Mouse (Mus musculus): ENCODE measurements around the gene Slamf9. TPM values are rescaled to one million over a fixed set of nuclear protein-coding genes. Genes with fewer than 3 reads are reported as not detected.

Gene Slamf9
- 0.95 and 1.3 TPM in 2 replicates for polyA plus RNA-seq (2016; fragmentation: Nextera tagmentation; extraction: Ambion mirVana)

DNA sequence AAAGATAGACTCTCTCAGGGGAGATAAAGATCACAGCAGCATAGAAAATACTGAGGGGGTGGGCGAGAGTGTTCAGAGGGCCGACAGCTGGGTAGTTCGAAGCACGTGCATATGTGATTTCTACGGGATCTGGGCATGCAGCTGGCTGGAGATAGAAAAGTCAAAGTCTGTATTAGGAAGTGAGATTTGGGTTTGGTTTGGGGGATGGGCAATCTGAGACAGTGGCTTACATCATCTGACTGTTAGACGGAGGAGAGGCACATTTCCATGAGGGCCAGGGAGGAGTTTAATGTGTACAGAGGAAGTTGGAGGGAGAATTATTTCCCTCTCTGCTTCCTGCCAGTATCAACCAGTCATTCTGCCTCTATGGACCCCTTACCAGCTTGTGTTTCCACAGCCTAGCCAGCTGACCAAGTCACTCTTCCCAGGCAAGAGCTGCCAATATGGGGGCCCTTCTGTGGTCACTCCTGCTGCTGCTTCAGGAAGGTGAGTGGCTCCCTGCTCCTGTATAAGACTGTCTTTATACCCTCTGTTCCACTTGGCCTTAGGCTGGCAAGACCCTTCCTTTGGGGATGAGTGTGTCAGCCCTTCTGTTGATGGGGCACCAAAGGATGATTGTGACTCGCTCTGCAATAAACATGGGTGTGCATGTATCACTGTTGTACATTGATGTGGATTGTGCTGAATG lies at the start of gene Slamf9:
TSS of gene Slamf9 (plus strand) at position 305 of the 688 bp plus-strand sequence.
- peak; percentile 39; the same call in 1 of the 2 replicates for ATAC-seq (ENCODE audit: insufficient number of reproducible peaks, low FRiP score)
- 56% methylated on average over 7 of the region's 7 CpGs for WGBS

DNA sequence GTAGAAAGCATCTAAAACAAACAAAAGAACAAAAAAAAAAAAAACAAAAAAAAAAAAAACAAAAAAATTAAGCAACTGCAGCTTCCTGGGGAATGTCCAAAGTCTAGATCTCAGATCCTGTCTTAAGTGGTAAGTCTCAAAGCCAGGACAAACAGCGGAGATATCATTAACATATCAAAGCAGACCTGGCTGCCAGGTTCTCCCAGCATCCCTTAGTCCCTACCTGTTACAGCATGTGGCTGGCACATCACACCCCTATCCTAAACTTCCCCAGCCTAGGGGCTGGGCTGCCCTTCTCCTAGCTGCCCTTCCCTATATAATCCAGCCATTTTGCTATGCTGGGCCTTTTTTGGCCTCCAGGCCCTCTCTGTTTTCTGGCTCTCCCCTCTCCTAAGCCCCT lies 48.7 kb upstream of the Slamf9 start:
- H3K4me3 ChIP-seq, result no peak overlapping the region
- H3K36me3 ChIP-seq, result no peaks in the 10 kb centered on the region
- H3K4me1 ChIP-seq (replicated peaks), result peaks cover 7% of the 10 kb centered on the region
- H3K27ac ChIP-seq (ENCODE audit: poor library complexity, severe bottlenecking), result no peak overlapping the region
- 65% methylated on average over 1 of the region's 1 CpGs for WGBS
- no peaks in the 10 kb centered on the region for H3K9me3 ChIP-seq (replicated peaks)
- no peaks in the 10 kb centered on the region for H3K27me3 ChIP-seq (replicated peaks)
- no peak overlapping the region for H3K4me2 ChIP-seq
- ATAC-seq (ENCODE audit: insufficient number of reproducible peaks, low FRiP score), result no peak
- no peak overlapping the region for H3K9ac ChIP-seq

More for the DNA sequence above, at the start of gene Slamf9:
- Histone ChIP-seq H3K4me1 (replicated peaks) (peaks cover 10% of the 10 kb centered on the region), H3K27me3 (replicated peaks) (no peaks in the 10 kb centered on the region), H3K4me2 (no peak within 1 kb of the TSS), H3K9me3 (replicated peaks) (no peaks in the 10 kb centered on the region), H3K9ac (no peak within 1 kb of the TSS), H3K4me3 (no peak within 1 kb of the TSS), H3K27ac (ENCODE audit: poor library complexity, severe bottlenecking) (0 out of 2 replicates have a peak within 1 kb of the TSS, but pooled peaks have one; percentile 25), H3K36me3 (no peaks in the 10 kb centered on the region)

DNA sequence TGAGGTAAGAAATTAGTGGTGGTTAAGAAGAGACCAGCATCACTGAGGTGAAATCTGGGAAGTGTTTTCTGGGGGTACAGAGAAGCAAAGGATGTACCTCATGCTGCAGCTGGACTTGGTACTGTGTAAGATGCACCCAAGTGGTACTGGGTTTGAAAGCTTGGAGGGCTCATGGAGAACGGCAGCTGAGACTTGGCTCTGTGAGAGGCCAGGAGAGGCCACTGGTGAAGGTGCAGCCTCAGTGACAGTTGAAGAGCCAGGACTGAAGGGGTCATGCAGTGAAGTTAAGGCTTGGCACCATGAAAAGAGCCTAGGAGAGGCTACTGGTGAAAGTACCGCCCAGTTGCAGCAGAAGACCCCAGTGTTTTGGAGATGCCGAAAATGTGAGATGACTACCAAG lies 47.3 kb upstream of the Slamf9 start:
- Histone ChIP-seq H3K4me3 (no peak overlapping the region), H3K27ac (ENCODE audit: poor library complexity, severe bottlenecking) (no peak overlapping the region), H3K4me1 (replicated peaks) (peaks cover 21% of the 10 kb centered on the region), H3K9ac (no peak overlapping the region), H3K4me2 (no peak overlapping the region), H3K9me3 (replicated peaks) (no peaks in the 10 kb centered on the region), H3K27me3 (replicated peaks) (no peaks in the 10 kb centered on the region), H3K36me3 (no peaks in the 10 kb centered on the region)
- WGBS, result 81% methylated on average over 3 of the region's 3 CpGs
- ATAC-seq (ENCODE audit: insufficient number of reproducible peaks, low FRiP score), result no peak

DNA sequence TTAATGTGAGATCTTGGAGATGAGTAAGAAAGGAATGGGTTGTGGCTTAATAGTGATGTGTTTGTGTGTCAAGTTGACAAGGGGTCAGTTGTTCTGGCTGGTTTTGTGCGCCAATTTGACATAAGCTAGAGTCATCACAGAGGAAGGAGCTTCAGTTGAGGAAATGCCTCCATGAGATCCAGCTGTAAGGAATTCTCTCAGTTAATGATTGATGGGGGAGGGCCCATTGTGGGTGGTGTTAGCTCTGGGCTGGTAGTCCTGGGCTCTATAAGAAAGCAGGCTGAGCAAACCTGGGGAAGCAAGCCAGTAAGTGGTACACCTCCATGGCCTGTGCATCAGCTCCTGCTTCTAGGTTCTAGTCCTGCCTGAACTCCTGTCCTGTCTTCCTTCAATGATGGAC lies 46.5 kb upstream of the Slamf9 start:
- no peaks in the 10 kb centered on the region for H3K27me3 ChIP-seq (replicated peaks)
- WGBS, result 76% methylated on average over 1 of the region's 1 CpGs

DNA sequence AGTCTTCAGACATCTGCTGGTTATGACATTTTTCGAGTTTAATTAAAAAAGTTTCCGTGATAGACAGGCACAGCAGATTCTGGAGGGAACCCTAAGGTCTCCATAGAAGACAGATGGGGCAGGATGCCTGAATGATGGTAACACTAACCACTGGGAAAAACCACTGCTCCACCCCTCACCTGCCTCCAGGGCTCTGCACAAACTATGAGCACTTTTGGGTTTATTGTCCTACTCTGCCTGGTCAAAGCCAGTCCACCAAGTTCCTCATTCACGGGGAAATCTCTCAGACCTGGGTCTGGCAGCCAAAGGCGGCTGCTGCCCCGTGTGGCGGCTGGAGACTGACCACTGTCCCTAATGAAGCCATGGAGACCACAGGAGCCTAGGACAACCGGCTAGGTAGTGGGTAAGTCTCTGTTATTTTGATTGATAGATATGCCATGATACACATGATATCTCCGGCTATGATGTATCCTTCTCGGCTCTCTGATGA lies 44.4 kb upstream of the Slamf9 start:
- H3K27ac ChIP-seq (ENCODE audit: poor library complexity, severe bottlenecking), result no peak overlapping the region
- H3K36me3 ChIP-seq, result no peaks in the 10 kb centered on the region
- H3K4me3 ChIP-seq, result no peak overlapping the region
- peaks cover 31% of the 10 kb centered on the region for H3K4me1 ChIP-seq (replicated peaks)
- no peaks in the 10 kb centered on the region for H3K27me3 ChIP-seq (replicated peaks)
- 50% methylated on average over 9 of the region's 9 CpGs for WGBS
- H3K9me3 ChIP-seq (replicated peaks), result no peaks in the 10 kb centered on the region
- ATAC-seq (ENCODE audit: insufficient number of reproducible peaks, low FRiP score), result no peak
- H3K9ac ChIP-seq, result no peak overlapping the region
- H3K4me2 ChIP-seq, result no peak overlapping the region

More for the DNA sequence above, 46.5 kb upstream of the Slamf9 start:
- no peak overlapping the region for H3K4me2 ChIP-seq
- peaks cover 29% of the 10 kb centered on the region for H3K4me1 ChIP-seq (replicated peaks)
- H3K27ac ChIP-seq (ENCODE audit: poor library complexity, severe bottlenecking), result no peak overlapping the region
- no peak overlapping the region for H3K9ac ChIP-seq
- ATAC-seq (ENCODE audit: insufficient number of reproducible peaks, low FRiP score), result no peak
- no peak overlapping the region for H3K4me3 ChIP-seq
- no peaks in the 10 kb centered on the region for H3K9me3 ChIP-seq (replicated peaks)
- no peaks in the 10 kb centered on the region for H3K36me3 ChIP-seq

DNA sequence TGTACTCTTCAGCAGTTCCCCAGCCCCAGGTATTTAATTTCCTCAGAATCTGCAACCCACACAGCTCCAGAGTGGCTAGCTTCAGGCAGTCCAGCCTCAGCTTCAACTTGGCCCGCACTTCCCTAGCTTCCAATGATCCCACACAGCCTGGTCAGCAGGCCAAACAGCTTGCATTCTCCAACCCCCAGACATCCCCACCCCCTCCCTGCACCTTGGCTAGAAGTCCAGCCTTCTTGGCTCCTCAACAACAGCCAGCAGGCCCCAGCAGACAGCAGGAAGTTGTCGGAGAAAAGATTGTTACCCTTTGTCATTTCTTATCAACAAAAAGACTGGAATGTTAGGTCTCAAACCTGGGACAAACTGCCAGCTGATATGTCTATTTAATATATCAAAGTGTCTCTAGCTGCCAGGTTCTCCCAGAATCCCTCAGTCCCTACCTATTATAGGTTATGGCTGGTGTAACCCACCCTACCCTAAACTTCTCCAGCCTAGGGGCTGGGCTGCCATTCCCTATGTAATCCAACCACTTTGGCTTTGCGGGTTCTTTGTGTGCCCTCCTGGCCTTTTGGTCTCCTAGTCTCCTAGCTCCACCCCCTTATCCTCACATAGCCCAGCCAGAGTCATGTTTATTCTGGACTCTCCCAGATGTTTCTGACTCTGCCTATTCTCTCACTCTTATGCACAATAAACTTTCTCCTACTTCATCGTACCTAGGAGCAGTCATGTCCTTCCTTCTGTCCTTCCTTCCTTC lies 43.1 kb upstream of the Slamf9 start:
- peak; percentile 78 for ATAC-seq (ENCODE audit: insufficient number of reproducible peaks, low FRiP score)

DNA sequence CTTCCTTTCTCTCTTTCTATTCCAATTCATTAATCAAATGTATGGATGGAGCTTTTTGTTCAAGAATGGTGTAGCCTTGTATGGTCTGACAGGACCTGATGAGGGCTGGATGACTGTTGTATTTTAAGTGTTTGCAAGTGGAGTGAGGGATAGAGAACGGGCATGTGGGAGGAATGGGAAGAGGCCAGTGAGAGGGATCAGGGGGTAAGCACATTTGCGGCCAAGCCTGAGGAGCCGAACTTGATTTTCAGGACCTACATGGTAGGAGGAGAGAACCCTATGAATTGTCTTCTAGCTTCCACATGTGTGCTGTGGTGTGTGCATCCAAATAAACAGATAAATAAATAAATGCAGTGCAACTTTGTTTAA lies 42.6 kb upstream of the Slamf9 start:
- Histone ChIP-seq H3K4me3 (no peak overlapping the region), H3K4me2 (peak overlapping the region; percentile 28; the same call in 1 of the 2 replicates), H3K27me3 (replicated peaks) (no peaks in the 10 kb centered on the region), H3K9me3 (replicated peaks) (no peaks in the 10 kb centered on the region), H3K27ac (ENCODE audit: poor library complexity, severe bottlenecking) (peak overlapping the region; percentile 46), H3K9ac (no peak overlapping the region), H3K4me1 (replicated peaks) (peaks cover 38% of the 10 kb centered on the region), H3K36me3 (no peaks in the 10 kb centered on the region)
- WGBS, result 50% methylated on average over 3 of the region's 3 CpGs
- no peak for ATAC-seq (ENCODE audit: insufficient number of reproducible peaks, low FRiP score)

More for the DNA sequence above, 43.1 kb upstream of the Slamf9 start:
- Histone ChIP-seq H3K27ac (ENCODE audit: poor library complexity, severe bottlenecking) (peak overlapping the region; percentile 46), H3K36me3 (no peaks in the 10 kb centered on the region), H3K4me1 (replicated peaks) (peaks cover 38% of the 10 kb centered on the region), H3K27me3 (replicated peaks) (no peaks in the 10 kb centered on the region), H3K4me3 (no peak overlapping the region), H3K4me2 (no peak overlapping the region), H3K9ac (no peak overlapping the region), H3K9me3 (replicated peaks) (no peaks in the 10 kb centered on the region)
- 26% methylated on average over 4 of the region's 4 CpGs for WGBS

DNA sequence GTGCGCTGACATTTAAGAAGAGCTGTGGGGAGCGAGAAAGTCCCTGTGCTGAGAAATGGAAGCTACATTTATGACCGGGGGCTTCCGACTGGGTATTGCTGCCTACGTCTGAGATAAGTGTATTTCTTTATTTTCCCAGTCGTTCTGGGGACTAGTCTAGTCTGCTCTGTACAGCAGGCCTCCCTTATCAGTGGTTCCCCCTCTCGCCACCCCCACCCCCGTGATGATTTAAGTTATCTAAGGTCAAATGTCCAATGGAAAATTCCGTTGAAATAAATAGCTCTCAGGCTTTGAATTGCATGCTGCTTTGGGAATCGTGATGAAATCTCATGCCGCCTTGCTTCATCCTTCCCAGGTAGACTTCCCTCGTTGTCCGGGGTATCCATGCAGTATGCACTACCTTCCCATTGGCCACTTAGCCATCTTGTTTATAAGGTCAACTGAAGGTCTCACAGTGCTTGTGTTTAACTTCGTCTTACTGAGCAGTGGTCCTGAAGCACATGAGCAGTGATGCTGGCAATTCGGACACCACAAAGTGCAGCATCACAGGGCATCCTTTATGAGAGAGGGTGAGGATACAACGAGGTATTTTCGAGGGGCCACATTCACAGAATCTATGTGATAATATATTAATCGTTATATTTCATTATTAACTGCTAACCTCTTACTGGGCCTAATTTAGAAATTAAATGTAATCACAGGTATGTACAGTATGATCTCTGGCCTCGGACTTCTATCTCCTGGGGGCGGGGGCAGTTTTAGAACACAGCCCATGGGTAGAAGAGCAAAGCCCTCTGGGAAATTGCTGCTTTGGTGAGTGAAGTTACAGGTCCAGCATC lies 41.9 kb upstream of the Slamf9 start:
- H3K9me3 ChIP-seq (replicated peaks), result no peaks in the 10 kb centered on the region
- peak overlapping the region; percentile 46 for H3K27ac ChIP-seq (ENCODE audit: poor library complexity, severe bottlenecking)
- H3K4me2 ChIP-seq, result peak overlapping the region; percentile 28; the same call in 1 of the 2 replicates
- H3K4me1 ChIP-seq (replicated peaks), result peaks cover 38% of the 10 kb centered on the region
- WGBS, result 41% methylated on average over 20 of the region's 20 CpGs
- peak; percentile 43; the same call in 1 of the 2 replicates for ATAC-seq (ENCODE audit: insufficient number of reproducible peaks, low FRiP score)
- H3K27me3 ChIP-seq (replicated peaks), result no peaks in the 10 kb centered on the region
- no peak overlapping the region for H3K9ac ChIP-seq
- H3K36me3 ChIP-seq, result no peaks in the 10 kb centered on the region
- no peak overlapping the region for H3K4me3 ChIP-seq

DNA sequence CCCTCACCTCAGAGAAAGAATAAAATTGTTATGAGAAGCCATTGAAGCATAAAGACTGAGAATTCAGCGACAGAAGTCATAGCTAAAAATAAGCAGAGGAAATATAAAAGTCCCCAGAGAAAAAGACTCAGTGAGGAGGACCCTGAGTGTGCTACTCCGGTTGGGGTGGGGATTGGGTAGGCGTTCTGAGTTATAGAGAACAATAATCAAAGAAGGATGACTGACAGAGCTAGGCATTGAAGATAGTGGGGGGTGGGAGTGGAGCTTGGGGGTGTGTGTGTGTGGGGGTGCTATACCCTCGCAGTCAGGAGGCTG lies 41.4 kb upstream of the Slamf9 start:
- H3K27me3 ChIP-seq (replicated peaks), result no peaks in the 10 kb centered on the region
- no peak overlapping the region for H3K27ac ChIP-seq (ENCODE audit: poor library complexity, severe bottlenecking)
- no peaks in the 10 kb centered on the region for H3K9me3 ChIP-seq (replicated peaks)
- H3K36me3 ChIP-seq, result no peaks in the 10 kb centered on the region
- no peak for ATAC-seq (ENCODE audit: insufficient number of reproducible peaks, low FRiP score)
- no peak overlapping the region for H3K9ac ChIP-seq
- 84% methylated on average over 4 of the region's 4 CpGs for WGBS
- no peak overlapping the region for H3K4me3 ChIP-seq
- H3K4me1 ChIP-seq (replicated peaks), result peaks cover 38% of the 10 kb centered on the region
- H3K4me2 ChIP-seq, result no peak overlapping the region

DNA sequence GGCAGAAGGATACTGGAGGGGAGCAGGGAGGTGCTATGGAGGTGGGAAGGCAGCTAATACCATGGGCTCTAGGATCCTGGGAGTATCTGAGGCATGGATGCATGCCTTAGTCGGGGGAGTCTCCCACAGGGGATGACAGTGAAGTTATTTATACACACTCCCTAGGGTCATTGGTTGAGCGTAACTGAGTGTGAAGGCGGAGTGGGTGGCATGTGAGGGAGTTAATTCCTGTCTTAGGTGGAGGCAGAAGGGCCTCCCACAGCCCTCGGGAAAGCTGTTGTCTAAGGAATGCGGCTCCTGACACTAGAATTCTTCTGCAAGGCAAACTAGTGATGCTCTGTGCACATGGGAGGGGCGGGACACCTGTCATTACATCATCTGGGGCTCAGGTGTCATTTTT lies 38.4 kb upstream of the Slamf9 start:
- Histone ChIP-seq H3K4me3 (no peak overlapping the region), H3K36me3 (no peaks in the 10 kb centered on the region), H3K9ac (no peak overlapping the region), H3K4me1 (replicated peaks) (peaks cover 27% of the 10 kb centered on the region), H3K4me2 (no peak overlapping the region), H3K9me3 (replicated peaks) (no peaks in the 10 kb centered on the region), H3K27me3 (replicated peaks) (no peaks in the 10 kb centered on the region), H3K27ac (ENCODE audit: poor library complexity, severe bottlenecking) (no peak overlapping the region)
- ATAC-seq (ENCODE audit: insufficient number of reproducible peaks, low FRiP score), result peak; percentile 33; the same call in 1 of the 2 replicates
- WGBS, result 31% methylated on average over 6 of the region's 6 CpGs

DNA sequence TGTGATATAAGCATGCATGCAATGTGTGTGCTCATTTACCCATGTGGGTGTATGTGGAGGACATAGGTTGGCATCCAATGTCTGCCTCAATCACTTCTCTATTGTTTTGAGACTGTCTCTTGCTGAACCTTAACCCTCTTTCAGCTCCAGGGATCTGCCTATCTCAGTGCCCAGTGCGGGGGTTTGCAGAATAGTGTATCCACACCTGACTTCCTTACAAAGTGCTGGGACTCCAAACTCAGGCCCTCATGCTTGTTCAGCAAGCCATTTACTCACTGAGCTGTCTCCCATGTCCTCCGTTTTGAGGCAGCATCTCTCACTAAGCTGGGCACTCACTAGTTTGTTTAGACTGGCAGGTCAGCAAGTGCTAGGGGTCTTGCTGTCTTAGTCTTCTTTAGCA lies 36.5 kb upstream of the Slamf9 start:
- Histone ChIP-seq H3K4me3 (no peak overlapping the region), H3K9ac (no peak overlapping the region), H3K9me3 (replicated peaks) (no peaks in the 10 kb centered on the region), H3K36me3 (no peaks in the 10 kb centered on the region), H3K27ac (ENCODE audit: poor library complexity, severe bottlenecking) (no peak overlapping the region), H3K27me3 (replicated peaks) (no peaks in the 10 kb centered on the region), H3K4me1 (replicated peaks) (peaks cover 9% of the 10 kb centered on the region), H3K4me2 (no peak overlapping the region)
- 75% methylated on average over 2 of the region's 2 CpGs for WGBS
- ATAC-seq (ENCODE audit: insufficient number of reproducible peaks, low FRiP score), result no peak
